Mouse (Mus musculus): ENCODE data around the gene Vti1b. TPM values are rescaled to one million over a fixed set of nuclear protein-coding genes. Genes with fewer than 3 reads are reported as not detected.

Gene Vti1b
- total RNA-seq, 2 experiments from 2014 or later = 121 to 134 TPM

DNA sequence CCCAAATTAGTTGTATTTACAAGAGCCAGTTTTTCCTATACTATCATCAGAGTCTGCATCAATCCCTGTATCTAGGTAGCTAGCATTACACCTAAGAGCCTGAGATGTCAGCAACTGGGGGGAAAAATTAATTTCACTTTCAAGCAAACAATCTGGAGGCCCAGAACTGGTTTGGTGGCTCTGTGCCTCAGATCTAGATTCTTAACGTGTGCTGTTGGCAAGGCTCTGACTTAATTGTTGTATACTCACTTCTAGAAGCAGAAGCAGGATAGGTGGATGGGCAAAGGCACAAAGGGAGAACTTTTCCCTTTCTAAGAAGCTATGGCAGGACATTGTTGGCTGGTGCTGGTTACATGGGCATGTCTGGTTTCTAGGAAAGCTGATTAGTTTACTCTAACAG, 33.0 kb downstream of the Vti1b start:
- DNase-seq (ENCODE audit: low spot score in 2 of 2) = no peak

DNA sequence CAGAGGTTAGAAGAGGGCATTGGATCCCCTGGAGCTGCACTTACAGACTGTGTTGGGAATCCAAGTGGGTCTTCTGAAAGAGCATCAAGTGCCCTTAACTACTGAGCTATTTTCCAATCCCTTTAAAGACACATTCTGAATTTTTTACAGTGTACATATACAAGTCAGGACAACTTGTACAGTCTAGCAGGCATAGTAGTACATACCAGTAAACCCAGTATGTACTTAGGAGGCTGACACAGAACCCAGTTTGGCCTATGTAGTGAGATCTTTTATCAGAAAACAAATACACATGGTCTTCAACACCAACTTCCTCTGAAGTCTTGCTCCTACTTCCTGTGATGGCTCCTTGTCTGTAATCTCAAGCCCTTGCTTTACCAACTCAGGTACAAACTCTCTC, 33.5 kb downstream of the Vti1b start:
- no peak for DNase-seq (ENCODE audit: low spot score in 2 of 2)

- DNase-seq (ENCODE audit: low spot score in 2 of 2) = no peak
These were observed 35.5 kb downstream of the Vti1b start for GRCm38 (mm10) chr12:79136949-79137348.

DNA sequence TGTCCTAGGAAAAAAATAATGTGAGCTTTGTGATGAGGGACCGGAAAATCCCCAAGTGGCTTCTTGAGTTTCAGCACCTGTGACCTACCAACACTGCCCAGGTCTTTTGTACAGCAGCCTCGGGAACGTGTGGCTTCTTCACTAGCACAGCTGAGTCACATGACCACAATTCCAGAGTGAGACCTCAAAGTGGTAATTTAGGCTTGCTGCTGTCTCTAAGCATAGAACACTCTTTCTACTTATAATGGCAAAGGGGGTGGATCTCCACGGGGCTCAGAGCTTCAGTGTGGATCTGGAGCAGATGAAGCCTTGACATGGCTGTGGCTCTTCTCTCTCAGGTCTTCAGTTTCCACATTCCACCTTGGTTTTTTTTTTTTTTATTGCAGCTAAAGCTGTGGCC, 37.4 kb downstream of the Vti1b start:
- DNase-seq (ENCODE audit: low spot score in 2 of 2) = no peak

DNA sequence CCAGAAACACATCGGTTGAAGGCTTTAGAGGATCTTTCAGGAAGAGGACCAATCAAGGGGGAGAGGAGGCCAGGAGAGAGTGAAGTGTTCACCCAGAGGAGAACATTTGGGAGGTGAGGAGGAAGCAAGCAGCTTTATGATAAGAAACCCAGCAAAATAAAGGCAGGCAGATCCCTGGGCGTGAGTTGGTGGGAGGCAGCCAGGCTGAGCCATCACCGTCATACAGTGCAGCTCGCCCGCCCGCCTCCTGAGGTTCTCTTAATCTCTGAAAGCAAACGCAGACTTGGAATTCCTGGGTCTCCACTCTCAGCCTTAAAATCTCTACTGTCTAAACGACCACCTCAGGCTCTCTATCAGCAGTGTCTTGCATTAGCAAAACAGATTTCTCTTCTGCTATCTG, 37.8 kb downstream of the Vti1b start:
- DNase-seq (ENCODE audit: low spot score in 2 of 2) = no peak

DNA sequence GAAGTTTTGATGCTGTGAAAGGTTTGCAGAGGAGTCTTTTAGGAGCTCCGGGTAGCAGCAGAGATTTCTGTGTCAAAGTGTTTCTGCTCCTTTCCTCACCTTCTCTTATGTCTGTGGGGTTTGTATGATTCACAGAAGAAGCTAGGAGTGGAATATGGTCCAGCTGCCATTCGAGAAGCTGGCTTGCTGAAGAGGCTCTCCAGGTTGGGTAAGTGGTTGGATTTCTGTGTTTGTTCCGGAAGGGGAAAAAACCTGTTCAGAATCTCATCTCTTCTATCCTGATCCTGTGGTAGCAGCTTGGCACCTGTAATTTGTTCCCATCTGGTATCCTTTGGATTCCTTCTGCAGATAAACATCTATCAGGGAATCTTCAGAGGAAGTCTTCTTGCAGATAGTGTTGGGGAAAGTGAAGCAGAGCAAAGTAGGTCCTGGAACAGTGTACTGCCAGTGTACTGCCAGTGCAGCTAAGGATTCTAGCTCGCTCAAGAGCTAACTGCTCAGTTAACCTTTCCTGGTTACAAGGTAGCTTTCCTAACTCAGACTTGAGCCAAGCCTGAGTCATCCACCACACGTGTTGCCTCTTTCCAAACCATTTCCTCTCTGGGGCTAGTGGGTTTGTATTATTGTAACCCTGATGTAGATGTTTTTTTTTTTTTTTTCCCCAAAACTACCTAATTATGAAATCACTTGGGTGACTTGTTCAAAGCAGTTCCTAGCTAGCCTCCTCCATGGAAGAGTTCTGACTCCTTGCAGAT, 40.6 kb downstream of the Vti1b start:
- DNase-seq (ENCODE audit: low spot score in 2 of 2) = no peak

DNA sequence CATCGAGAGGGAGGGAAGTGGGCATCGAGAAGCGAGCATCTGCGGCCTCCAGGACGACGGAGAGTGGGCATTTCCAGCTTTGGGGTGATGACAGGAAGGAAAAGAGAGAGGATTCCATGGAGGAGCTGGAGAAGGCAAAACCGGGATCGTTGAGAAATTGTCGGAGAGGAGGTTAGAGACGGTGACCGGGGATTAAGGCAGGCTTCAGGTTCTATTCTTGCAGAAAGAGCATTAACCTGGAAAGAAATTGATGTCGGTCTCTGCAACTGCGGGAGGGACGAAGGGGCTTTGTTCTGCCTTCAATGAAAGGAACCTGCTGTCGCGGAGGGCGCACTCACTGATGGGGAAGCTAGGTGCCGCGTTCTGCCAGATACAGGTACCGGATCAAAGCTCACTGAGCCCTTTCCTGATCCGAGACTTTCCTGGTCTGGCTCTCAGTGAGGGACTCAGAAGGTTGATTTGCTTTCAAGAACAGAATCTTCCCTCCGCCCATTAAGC, 41.2 kb downstream of the Vti1b start:
- no peak for DNase-seq (ENCODE audit: low spot score in 2 of 2)

DNA sequence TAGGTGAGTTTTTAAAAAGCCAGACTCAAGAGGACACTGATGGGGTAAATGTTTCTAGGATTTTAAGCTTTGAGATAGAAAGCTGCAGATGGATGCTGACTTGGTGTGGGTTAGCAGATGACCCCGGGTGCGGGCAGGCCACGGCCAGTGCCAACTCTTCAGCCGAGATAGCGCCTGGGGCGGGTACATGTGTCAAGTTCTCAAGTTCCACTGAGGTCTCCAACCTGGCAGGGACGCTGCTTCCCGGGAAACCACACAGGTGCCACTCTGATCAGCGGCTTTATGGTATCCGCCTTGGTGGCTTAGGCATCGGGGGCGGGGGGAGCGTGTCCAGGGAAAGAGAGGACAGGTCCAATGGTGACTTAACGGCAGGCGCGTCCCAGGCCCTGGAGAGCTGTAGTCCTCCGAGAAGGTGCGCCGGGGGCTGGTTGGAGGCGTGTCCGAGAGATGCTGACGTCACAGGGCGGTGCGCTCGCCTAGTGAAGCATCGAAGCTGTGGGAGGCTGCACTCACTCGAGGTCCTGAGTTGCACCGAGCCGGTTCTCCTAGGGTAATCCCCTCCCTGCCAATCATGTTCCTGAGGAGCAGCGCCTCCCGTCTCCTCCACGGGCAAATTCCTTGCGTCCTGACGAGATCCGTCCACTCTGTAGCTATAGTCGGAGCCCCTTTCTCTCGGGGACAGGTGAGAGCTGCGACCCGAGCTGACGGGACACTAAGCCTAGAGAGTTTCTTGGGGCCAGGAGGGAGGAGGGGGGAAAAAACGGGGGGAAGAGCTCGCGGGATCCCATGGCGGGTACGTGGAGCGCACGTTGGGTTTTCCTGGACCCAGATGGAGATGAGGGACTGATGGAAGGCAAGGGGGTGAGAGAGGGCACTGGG, 41.9 kb downstream of the Vti1b start, which contains the start of gene Arg2:
TSS of gene Arg2 (plus strand) at position 479 of the 879 bp plus-strand sequence.
- DNase-seq (ENCODE audit: low spot score in 2 of 2) = peak; percentile 50 to 54

DNA sequence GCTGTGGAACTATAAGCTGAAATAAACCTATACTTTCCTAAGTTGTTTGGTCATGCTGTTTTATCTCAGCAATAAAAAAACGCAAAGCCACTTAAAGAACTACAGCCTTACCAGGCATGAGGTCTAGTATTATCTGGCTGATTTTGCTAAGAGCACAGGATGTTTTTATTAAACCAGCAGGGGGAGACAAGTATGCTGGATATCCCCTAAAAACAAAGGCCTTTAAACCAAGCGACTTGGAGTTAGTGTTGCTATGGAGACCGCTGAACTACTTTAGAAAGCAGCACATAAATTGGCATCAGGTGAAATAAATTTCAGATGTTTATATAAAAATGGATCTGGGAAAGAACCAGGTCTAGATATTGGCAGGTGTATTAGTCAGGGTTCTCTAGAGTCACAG, 49.6 kb downstream of the Vti1b start:
- DNase-seq (ENCODE audit: low spot score in 2 of 2) = peak in 1 of 2 experiments; percentile 25

GRCm38 (mm10) chr12:79118991-79119390, 53.5 kb downstream of the Vti1b start:
- DNase-seq (ENCODE audit: low spot score in 2 of 2) = no peak

Other genes with a start within 250 kb of the Vti1b start
- gene Tmem229b, start 165.0 kb downstream of the Vti1b start, total RNA-seq (2021) = 10 to 100 TPM; 74.6 to 80.0 TPM
- gene Plekhh1, start 143.5 kb downstream of the Vti1b start, total RNA-seq (2021) = 10 to 100 TPM in 1 of 2 experiments, 1 to 10 TPM in 1; 8.5 to 11.4 TPM
- gene Pigh, start 83.0 kb downstream of the Vti1b start, total RNA-seq (2021) = 10 to 100 TPM in 1 of 2 experiments, 1 to 10 TPM in 1; 9.8 to 10.2 TPM
- 1 to 10 TPM; 5.7 to 6.8 TPM for gene Arg2, start 41.9 kb downstream of the Vti1b start, total RNA-seq (2021)
- gene Rdh11, start 19.6 kb upstream of the Vti1b start, total RNA-seq (2021) = 10 to 100 TPM; 23.6 to 23.9 TPM
- gene Rdh12, start 36.2 kb upstream of the Vti1b start, total RNA-seq (2021) = 1 to 10 TPM; 1.2 to 2.4 TPM
- 10 to 100 TPM; 27.0 to 30.0 TPM for gene Zfyve26, start 123.6 kb upstream of the Vti1b start, total RNA-seq (2021)
- gene Rad51b, start 124.6 kb upstream of the Vti1b start, total RNA-seq (2021) = under 1 TPM; 0.33 to 0.46 TPM

Measured in layer of hippocampus, postnatal 14 days (tissue).